ENCODE assay signal across 19 mouse cellular contexts in genomic region chr1:42780266-42780665, GRCm38 (mm10).
DNase-seq lines count a peak whose midpoint lies in the region; ATAC-seq and TF ChIP-seq lines count a peak whose summit lies in the region.
"Had no signal": no experiment of that assay in that cellular context is flagged by ENCODE, and none has a peak within 500 bp of the region (broad histone marks: within the 10 kb centered on the region; RNA-seq: fewer than 3 reads in every experiment).

No protein-coding gene starts in this region.

- H3K27ac ChIP-seq in forebrain, embryonic 10.5 days: 0 out of 2 replicates have a peak overlapping the region, but pooled peaks have one; percentile 30
- H3K27ac ChIP-seq in forebrain, embryonic 12.5 days: no peak overlapping the region
- H3K27ac ChIP-seq in midbrain, embryonic 11.5 days (ENCODE audit: low read depth, low read length): no peak overlapping the region
- no peak overlapping the region for H3K27ac ChIP-seq in midbrain, embryonic 16.5 days (ENCODE audit: low read length)
- no peak overlapping the region for H3K27ac ChIP-seq in limb, embryonic 14.5 days (replicated peaks; ENCODE audit: low read depth, low read length)
- H3K27ac ChIP-seq: embryonic facial prominence, embryonic 13.5 days; heart, embryonic 15.5 days; midbrain, embryonic 12.5 days had no signal

- DNase-seq in forebrain, embryonic 10.5 days (ENCODE audit: extremely low spot score, low spot score): no peak
- DNase-seq in kidney, adult 18-20 months: peak; percentile 23
- DNase-seq in kidney, adult 8-10 months: no peak
- DNase-seq in midbrain, embryonic 11.5 days (ENCODE audit: low spot score, missing footprints): peak; percentile 81
- no peak for DNase-seq in limb, embryonic 14.5 days (ENCODE audit: low spot score)
- no peak for DNase-seq in cerebellum, adult 9-11 months
- DNase-seq: adrenal gland, postnatal 10 days; cerebellum, adult 11-12 months; layer of hippocampus, adult 9-11 months; lung, adult 18-20 months; lung, postnatal 36 days; spleen, adult 18-20 months; thymus, postnatal 14 days had no signal

- 85% methylated on average over 15 of the region's 15 CpGs for WGBS in forebrain, embryonic 10.5 days
- 72% methylated on average over 15 of the region's 15 CpGs for WGBS in forebrain, embryonic 12.5 days
- WGBS in midbrain, embryonic 11.5 days: 76% methylated on average over 15 of the region's 15 CpGs
- 51% methylated on average over 15 of the region's 15 CpGs for WGBS in midbrain, embryonic 16.5 days
- 53% methylated on average over 15 of the region's 15 CpGs for WGBS in limb, embryonic 14.5 days

- no peaks in the 10 kb centered on the region for H3K9me3 ChIP-seq in forebrain, embryonic 10.5 days
- no peaks in the 10 kb centered on the region for H3K9me3 ChIP-seq in forebrain, embryonic 12.5 days
- no peaks in the 10 kb centered on the region for H3K9me3 ChIP-seq in midbrain, embryonic 11.5 days (ENCODE audit: control insufficient read depth, low read length)
- H3K9me3 ChIP-seq in midbrain, embryonic 16.5 days (replicated peaks; ENCODE audit: control insufficient read depth, low read length, poor library complexity, severe bottlenecking): no peaks in the 10 kb centered on the region
- H3K9me3 ChIP-seq in limb, embryonic 14.5 days (ENCODE audit: control insufficient read depth, low read length): no peaks in the 10 kb centered on the region
- H3K9me3 ChIP-seq: embryonic facial prominence, embryonic 13.5 days; heart, embryonic 15.5 days; midbrain, embryonic 12.5 days had no signal

- ATAC-seq in forebrain, embryonic 12.5 days (ENCODE audit: low FRiP score): no peak
- no peak for ATAC-seq in midbrain, embryonic 11.5 days (ENCODE audit: low FRiP score)
- no peak for ATAC-seq in midbrain, embryonic 16.5 days
- ATAC-seq in limb, embryonic 14.5 days (ENCODE audit: low FRiP score, low read depth): no peak

- H3K27me3 ChIP-seq in forebrain, embryonic 10.5 days (ENCODE audit: poor library complexity, severe bottlenecking): peaks cover 32% of the 10 kb centered on the region
- H3K27me3 ChIP-seq in forebrain, embryonic 12.5 days: no peaks in the 10 kb centered on the region
- H3K27me3 ChIP-seq in midbrain, embryonic 11.5 days (ENCODE audit: control insufficient read depth, insufficient read depth, low read length): no peaks in the 10 kb centered on the region
- H3K27me3 ChIP-seq in midbrain, embryonic 16.5 days (ENCODE audit: control insufficient read depth, insufficient read depth, low read depth, low read length): no peaks in the 10 kb centered on the region
- no peaks in the 10 kb centered on the region for H3K27me3 ChIP-seq in limb, embryonic 14.5 days (ENCODE audit: control insufficient read depth, insufficient read depth, low read length)
- H3K27me3 ChIP-seq: CH12.LX had no signal

- peaks cover 29% of the 10 kb centered on the region for H3K4me1 ChIP-seq in forebrain, embryonic 10.5 days
- peaks cover 13% of the 10 kb centered on the region for H3K4me1 ChIP-seq in forebrain, embryonic 12.5 days
- no peaks in the 10 kb centered on the region; the same call in 1 of the 2 replicates for H3K4me1 ChIP-seq in midbrain, embryonic 11.5 days (ENCODE audit: control insufficient read depth, insufficient read depth, low read length)
- no peaks in the 10 kb centered on the region for H3K4me1 ChIP-seq in midbrain, embryonic 16.5 days (ENCODE audit: control insufficient read depth, insufficient read depth, low read length)
- H3K4me1 ChIP-seq in limb, embryonic 14.5 days (ENCODE audit: control insufficient read depth, insufficient read depth, low read length): no peaks in the 10 kb centered on the region
- H3K4me1 ChIP-seq: heart, embryonic 15.5 days had no signal

- no peak overlapping the region for H3K4me3 ChIP-seq in forebrain, embryonic 10.5 days
- H3K4me3 ChIP-seq in forebrain, embryonic 12.5 days (replicated peaks): no peak overlapping the region
- no peak overlapping the region for H3K4me3 ChIP-seq in midbrain, embryonic 11.5 days (ENCODE audit: low read depth, low read length)
- no peak overlapping the region for H3K4me3 ChIP-seq in midbrain, embryonic 16.5 days (ENCODE audit: low read depth, low read length)
- H3K4me3 ChIP-seq in limb, embryonic 14.5 days (replicated peaks; ENCODE audit: low read length): no peak overlapping the region
- H3K4me3 ChIP-seq: embryonic facial prominence, embryonic 13.5 days; heart, embryonic 15.5 days; midbrain, embryonic 12.5 days had no signal

- no peak overlapping the region for H3K9ac ChIP-seq in forebrain, embryonic 12.5 days
- H3K9ac ChIP-seq in midbrain, embryonic 11.5 days (ENCODE audit: low read length): no peak overlapping the region
- H3K9ac ChIP-seq in midbrain, embryonic 16.5 days (ENCODE audit: low read depth, low read length): no peak overlapping the region
- no peak overlapping the region for H3K9ac ChIP-seq in limb, embryonic 14.5 days (ENCODE audit: low read depth, low read length, severe bottlenecking)
- H3K9ac ChIP-seq: embryonic facial prominence, embryonic 13.5 days; heart, embryonic 15.5 days; midbrain, embryonic 12.5 days had no signal

- H3K4me2 ChIP-seq in forebrain, embryonic 12.5 days: no peak overlapping the region
- H3K4me2 ChIP-seq in midbrain, embryonic 11.5 days: no peak overlapping the region
- H3K4me2 ChIP-seq in midbrain, embryonic 16.5 days (ENCODE audit: low read length): no peak overlapping the region
- 0 out of 2 replicates have a peak overlapping the region, but pooled peaks have one; percentile 2 for H3K4me2 ChIP-seq in limb, embryonic 14.5 days (replicated peaks; ENCODE audit: low read depth, low read length, severe bottlenecking)
- H3K4me2 ChIP-seq: embryonic facial prominence, embryonic 13.5 days; heart, embryonic 15.5 days; midbrain, embryonic 12.5 days had no signal

- no peaks in the 10 kb centered on the region for H3K36me3 ChIP-seq in forebrain, embryonic 10.5 days (replicated peaks)
- no peaks in the 10 kb centered on the region for H3K36me3 ChIP-seq in forebrain, embryonic 12.5 days (replicated peaks)
- H3K36me3 ChIP-seq in midbrain, embryonic 11.5 days (ENCODE audit: control insufficient read depth, insufficient read depth, low read length): no peaks in the 10 kb centered on the region
- H3K36me3 ChIP-seq in midbrain, embryonic 16.5 days (ENCODE audit: control insufficient read depth, insufficient read depth, low read length): no peaks in the 10 kb centered on the region
- no peaks in the 10 kb centered on the region for H3K36me3 ChIP-seq in limb, embryonic 14.5 days (ENCODE audit: control insufficient read depth, insufficient read depth, low read length)
- H3K36me3 ChIP-seq: embryonic facial prominence, embryonic 13.5 days; heart, embryonic 15.5 days; midbrain, embryonic 12.5 days had no signal

- no peak for TF ChIP-seq POLR2A in limb, embryonic 14.5 days (IDR thresholded peaks at IDR 0.05; ENCODE audit: borderline replicate concordance, extremely low read depth, insufficient read depth, insufficient read length)

Comparison
In these comparisons a context has a peak if more than half of its experiments do, and no peak if none do; other contexts are left out.
1. DNase-seq: peak in kidney, adult 18-20 months (single experiment) and midbrain, embryonic 11.5 days (single experiment); none in forebrain, embryonic 10.5 days (single experiment), kidney, adult 8-10 months (0 of 2), limb, embryonic 14.5 days (single experiment) and cerebellum, adult 9-11 months (single experiment).